Comparison of ENCODE assay signal across 10 mouse cellular contexts in the genomic region with DNA sequence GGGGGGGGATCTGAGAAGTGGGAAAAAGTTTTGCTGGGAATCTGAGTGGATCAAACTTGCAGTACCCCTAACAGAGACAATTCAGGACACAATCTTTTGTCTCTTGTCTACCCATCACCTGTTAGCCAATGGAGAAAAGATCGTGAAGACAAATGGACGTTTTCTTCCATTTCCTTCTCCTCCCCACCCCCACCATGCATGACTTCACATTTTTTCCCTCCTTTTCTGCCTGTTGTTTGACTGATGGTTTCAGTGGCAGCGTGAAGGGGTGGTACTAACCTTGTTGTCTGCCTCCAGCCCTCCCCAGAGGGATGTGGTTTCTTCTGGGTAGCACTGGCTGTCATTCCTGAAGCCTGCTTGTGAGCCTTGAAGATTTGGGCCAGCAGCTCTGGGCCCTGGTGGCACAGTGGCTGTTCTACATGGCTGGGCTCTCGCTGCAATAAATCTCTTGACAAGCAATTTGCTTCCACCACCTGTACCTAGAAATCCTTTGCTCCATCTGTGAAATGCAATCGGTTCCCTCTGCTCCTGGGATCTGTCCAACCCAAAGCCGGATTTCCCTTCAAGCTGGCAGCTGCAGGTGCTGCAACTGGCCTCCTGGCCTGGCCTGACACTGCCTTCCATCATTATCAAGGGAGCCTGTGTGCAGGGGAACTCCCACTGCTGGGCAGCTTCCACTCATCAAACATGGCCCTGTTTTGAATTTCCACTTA.
DNase-seq lines count a peak whose midpoint lies in the region; ATAC-seq lines count a peak whose summit lies in the region.
"Had no signal": no experiment of that assay in that cellular context is flagged by ENCODE, and none has a peak within 500 bp of the region (broad histone marks: within the 10 kb centered on the region; RNA-seq: fewer than 3 reads in every experiment).

No protein-coding gene starts in this region.

- 28% methylated on average over 6 of the region's 6 CpGs for WGBS in limb, embryonic 13.5 days
- 57% methylated on average over 6 of the region's 6 CpGs for WGBS in heart, embryonic 11.5 days (ENCODE audit: insufficient replicate concordance)

- intact Hi-C loops in left cerebral cortex, postnatal 36 days (cut with DNase I) = no loop called here

- peaks cover 17% of the 10 kb centered on the region for H3K4me1 ChIP-seq in limb, embryonic 13.5 days
- peaks cover 2% of the 10 kb centered on the region; the same call in 1 of the 2 replicates for H3K4me1 ChIP-seq in heart, embryonic 11.5 days (ENCODE audit: control insufficient read depth, insufficient read depth, low read length)

- no peaks in the 10 kb centered on the region for H3K9me3 ChIP-seq in limb, embryonic 13.5 days
- H3K9me3 ChIP-seq in heart, embryonic 11.5 days (replicated peaks; ENCODE audit: control insufficient read depth, low read length) = no peaks in the 10 kb centered on the region

- DNase-seq in kidney, postnatal 14 days = peak; percentile 18
- no peak for DNase-seq in kidney, adult 11 months
- DNase-seq in cerebellum, postnatal 36 days = peak; percentile 29 to 43
- DNase-seq in left cerebral cortex, postnatal 36 days (ENCODE audit: low spot score in 2 of 2) = no peak
- DNase-seq in urinary bladder, adult 2 months (ENCODE audit: low spot score) = no peak
- DNase-seq: gastrocnemius, postnatal 36 days; thymus, adult 18-20 months had no signal

- peak; percentile 28 for ATAC-seq in activated CD4-positive, CD25-positive, alpha-beta regulatory T cell, adult 4 months
- peak; percentile 45 for ATAC-seq in limb, embryonic 13.5 days (ENCODE audit: low FRiP score, low read depth)
- ATAC-seq in heart, embryonic 11.5 days (replicated peaks; ENCODE audit: insufficient number of reproducible peaks, low FRiP score, low TSS enrichment) = no peak

- H3K36me3 ChIP-seq in limb, embryonic 13.5 days = no peaks in the 10 kb centered on the region
- no peaks in the 10 kb centered on the region for H3K36me3 ChIP-seq in heart, embryonic 11.5 days (ENCODE audit: control insufficient read depth, insufficient read depth, low read length)

- H3K9ac ChIP-seq in limb, embryonic 13.5 days = no peak overlapping the region
- no peak overlapping the region for H3K9ac ChIP-seq in heart, embryonic 11.5 days (ENCODE audit: low read depth, low read length)

- H3K27me3 ChIP-seq in limb, embryonic 13.5 days = no peaks in the 10 kb centered on the region
- no peaks in the 10 kb centered on the region for H3K27me3 ChIP-seq in heart, embryonic 11.5 days (ENCODE audit: control insufficient read depth, insufficient read depth, low read length)

- H3K4me3 ChIP-seq in limb, embryonic 13.5 days = no peak overlapping the region
- no peak overlapping the region for H3K4me3 ChIP-seq in heart, embryonic 11.5 days (ENCODE audit: low read depth, low read length)

- no peak overlapping the region for H3K4me2 ChIP-seq in limb, embryonic 13.5 days (replicated peaks)
- H3K4me2 ChIP-seq in heart, embryonic 11.5 days = no peak overlapping the region

- H3K27ac ChIP-seq in limb, embryonic 13.5 days = no peak overlapping the region
- H3K27ac ChIP-seq in heart, embryonic 11.5 days (ENCODE audit: low read depth, low read length) = no peak overlapping the region

Comparison
In these comparisons a context has a peak if more than half of its experiments do, and no peak if none do; other contexts are left out.
1. DNase-seq: peak in kidney, postnatal 14 days (single experiment) and cerebellum, postnatal 36 days (2 of 2); none in kidney, adult 11 months (single experiment), left cerebral cortex, postnatal 36 days (0 of 2) and urinary bladder, adult 2 months (single experiment).